Mouse (Mus musculus): ENCODE data around the gene Cog1.

GRCm38 (mm10) chr11:113709731-113710256 lies 60.8 kb downstream of the Cog1 start, which contains the start of gene Cpsf4l:
- no peak for TF ChIP-seq CTCF (IDR thresholded peaks at IDR 0.05; ENCODE audit: borderline replicate concordance, insufficient read depth, low read depth, low read length)
- TF ChIP-seq POLR2A (IDR thresholded peaks at IDR 0.05; ENCODE audit: borderline replicate concordance, insufficient read depth, low read length): no peak

Data from cerebellum, adult 2 months (tissue).